Mouse (Mus musculus) megakaryocyte, embryonic 14.5 days (primary cell): ENCODE results near the gene Medag.

ENCODE experiments used
- FLI1 ChIP-seq: IDR thresholded peaks from 2 replicates; pipeline ENCODE4 v1.6.1; 2012; ENCODE audit warnings: low read length, inconsistent platforms, mixed read lengths
- GATA1 ChIP-seq: IDR thresholded peaks from 3 replicates; pipeline ENCODE4 v1.6.1; 2012; ENCODE audit warnings: mixed read lengths, low read length, inconsistent platforms, borderline replicate concordance

- TF ChIP-seq GATA1: no peak
- TF ChIP-seq FLI1: no peak
These were observed 31.7 kb upstream of the Medag start for GRCm38 (mm10) chr5:149379861-149380260.
